Mouse (Mus musculus): ENCODE measurements around the gene Vps45. TPM values are rescaled to one million over a fixed set of nuclear protein-coding genes. Genes with fewer than 3 reads are reported as not detected.

Vps45 gene
- total and polyA plus RNA-seq, 3 experiments = 20.6 to 92.0 (median 28.9) TPM

DNA sequence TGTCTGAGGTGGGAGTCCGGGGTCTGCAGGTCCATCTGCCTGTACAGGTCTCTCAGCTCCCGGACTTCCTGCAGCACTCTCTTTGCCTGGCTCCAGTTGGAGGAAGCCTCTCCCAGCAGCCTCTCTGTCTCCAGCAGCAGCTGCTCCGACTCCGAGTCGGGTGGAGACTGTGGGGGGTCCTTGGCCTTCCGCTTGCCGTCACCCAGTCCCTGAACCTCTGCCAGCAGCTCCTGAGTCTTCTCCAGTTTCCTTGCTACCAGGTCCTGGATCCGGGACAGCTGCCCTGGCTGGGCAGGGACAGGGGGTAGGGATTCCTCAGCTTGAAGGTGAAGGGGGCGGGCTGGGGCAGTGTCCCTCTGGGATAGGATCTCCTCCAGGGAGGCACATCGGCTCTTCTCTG lies 69.3 kb downstream of the Vps45 start:
- Histone ChIP-seq H3K36me3 (ENCODE audit: control insufficient read depth in 1 of 2, insufficient read depth in 2 of 2, low read length in 2 of 2) (peaks cover 0 to 14% of the 10 kb centered on the region in 2 experiments; a peak in 2 of 4 replicates), H3K9me3 (replicated peaks; ENCODE audit: insufficient read depth, low read length) (no peaks in the 10 kb centered on the region), H3K79me2 (ENCODE audit: control insufficient read depth, insufficient read depth, low read length, poor library complexity) (no peaks in the 10 kb centered on the region), H3K27me3 (ENCODE audit: control insufficient read depth in 1 of 2, insufficient read depth in 2 of 2, low read length in 2 of 2) (no peaks in the 10 kb centered on the region), H3K27ac (ENCODE audit: control insufficient read depth, low read depth, low read length) (no peak overlapping the region), H3K4me1 (ENCODE audit: control insufficient read depth in 1 of 2, insufficient read depth in 2 of 2, low read length in 2 of 2) (peaks cover 6 to 21% of the 10 kb centered on the region in 2 experiments; a peak in 3 of 4 replicates), H3K9ac (ENCODE audit: control insufficient read depth, low read depth, low read length, poor library complexity, severe bottlenecking) (no peak overlapping the region), H3K4me3 (ENCODE audit: control insufficient read depth in 1 of 2, insufficient read depth in 1 of 2, low read depth in 2 of 2, low read length in 2 of 2) (no peak overlapping the region)
- TF ChIP-seq KAT2A (conservative IDR thresholded peaks at IDR 0.05; ENCODE audit: low read depth, low read length) = no peak
- no peak for TF ChIP-seq ZKSCAN1 (IDR thresholded peaks at IDR 0.05; ENCODE audit: low read depth, low read length)
- TF ChIP-seq MYC (IDR thresholded peaks at IDR 0.05; ENCODE audit: low read depth, low read length) = no peak
- DNase-seq (ENCODE audit: low read depth, low spot score) = no peak

- Histone ChIP-seq H3K9me3 (replicated peaks; ENCODE audit: insufficient read depth, low read length) (no peaks in the 10 kb centered on the region), H3K79me2 (ENCODE audit: control insufficient read depth, insufficient read depth, low read length, poor library complexity) (no peaks in the 10 kb centered on the region), H3K9ac (ENCODE audit: control insufficient read depth, low read depth, low read length, poor library complexity, severe bottlenecking) (peak overlapping the region; percentile 28), H3K4me1 (ENCODE audit: control insufficient read depth in 1 of 2, insufficient read depth in 2 of 2, low read length in 2 of 2) (peaks cover 6 to 21% of the 10 kb centered on the region in 2 experiments; a peak in 3 of 4 replicates), H3K27me3 (ENCODE audit: control insufficient read depth in 1 of 2, insufficient read depth in 2 of 2, low read length in 2 of 2) (no peaks in the 10 kb centered on the region), H3K27ac (ENCODE audit: control insufficient read depth, low read depth, low read length) (no peak overlapping the region), H3K4me3 (ENCODE audit: control insufficient read depth in 1 of 2, insufficient read depth in 1 of 2, low read depth in 2 of 2, low read length in 2 of 2) (peak overlapping the region in 1 of 2 experiments; percentile 42; a peak in 1 of 4 replicates), H3K36me3 (ENCODE audit: control insufficient read depth in 1 of 2, insufficient read depth in 2 of 2, low read length in 2 of 2) (peaks cover 0 to 14% of the 10 kb centered on the region in 2 experiments; a peak in 2 of 4 replicates)
- no peak for TF ChIP-seq MAZ (IDR thresholded peaks at IDR 0.05; ENCODE audit: low read depth, low read length)
- TF ChIP-seq ZC3H11A (IDR thresholded peaks at IDR 0.05; ENCODE audit: low read depth, low read length) = no peak
- TF ChIP-seq KAT2A (conservative IDR thresholded peaks at IDR 0.05; ENCODE audit: low read depth, low read length) = no peak
- TF ChIP-seq ETS1 (IDR thresholded peaks at IDR 0.05; ENCODE audit: low read depth, low read length) = no peak
- no peak for TF ChIP-seq RCOR1 (IDR thresholded peaks at IDR 0.05; ENCODE audit: low read depth, low read length)
- TF ChIP-seq ZMIZ1 (IDR thresholded peaks at IDR 0.05; ENCODE audit: low read depth, low read length) = no peak
- TF ChIP-seq POLR2AphosphoS2 (IDR thresholded peaks at IDR 0.05; ENCODE audit: low read length) = no peak
- no peak for TF ChIP-seq USF2 (IDR thresholded peaks at IDR 0.05; ENCODE audit: borderline replicate concordance in 1 of 2, insufficient read depth in 1 of 2, low read depth in 1 of 2, low read length in 2 of 2)
- peak; percentile 43 for DNase-seq (ENCODE audit: low read depth, low spot score)
Measured at GRCm38 (mm10) chr3:95988138-95988537, 70.1 kb downstream of the Vps45 start.

- H3K9ac ChIP-seq (ENCODE audit: control insufficient read depth, low read depth, low read length, poor library complexity, severe bottlenecking) = peak overlapping the region; percentile 65
- H3K27me3 ChIP-seq (ENCODE audit: control insufficient read depth in 1 of 2, insufficient read depth in 2 of 2, low read length in 2 of 2) = no peaks in the 10 kb centered on the region
- no peaks in the 10 kb centered on the region for H3K9me3 ChIP-seq (replicated peaks; ENCODE audit: insufficient read depth, low read length)
- peaks cover 6 to 21% of the 10 kb centered on the region in 2 experiments; a peak in 3 of 4 replicates for H3K4me1 ChIP-seq (ENCODE audit: control insufficient read depth in 1 of 2, insufficient read depth in 2 of 2, low read length in 2 of 2)
- peak; percentile 86 for DNase-seq (ENCODE audit: low read depth, low spot score)
- TF ChIP-seq HCFC1 (IDR thresholded peaks at IDR 0.05; ENCODE audit: low read depth, low read length) = no peak
- TF ChIP-seq ZNF384 (IDR thresholded peaks at IDR 0.05; ENCODE audit: low read depth, low read length) = no peak
- TF ChIP-seq GATA1 (IDR thresholded peaks at IDR 0.05; ENCODE audit: low read depth, low read length) = no peak
- TF ChIP-seq CHD2 (IDR thresholded peaks at IDR 0.05; ENCODE audit: low read length) = no peak
- TF ChIP-seq MAZ (IDR thresholded peaks at IDR 0.05; ENCODE audit: low read depth, low read length) = 0 out of 2 replicates have a peak, but pooled peaks have one; percentile 57
- TF ChIP-seq MYB (IDR thresholded peaks at IDR 0.05; ENCODE audit: low read depth, low read length) = no peak
- no peak for TF ChIP-seq USF1 (IDR thresholded peaks at IDR 0.05; ENCODE audit: low read depth, low read length)
- TF ChIP-seq POLR2A (IDR thresholded peaks at IDR 0.05; ENCODE audit: control insufficient read depth in 1 of 2, insufficient read depth in 1 of 2, low read depth in 1 of 2, low read length in 2 of 2, poor library complexity in 1 of 2) = 0 out of 4 replicates have a peak, but pooled peaks of 1 of the 2 experiments have one; percentile 14
- no peak for TF ChIP-seq KAT2A (conservative IDR thresholded peaks at IDR 0.05; ENCODE audit: low read depth, low read length)
- 0 out of 2 replicates have a peak, but pooled peaks have one; percentile 26 for TF ChIP-seq UBTF (IDR thresholded peaks at IDR 0.05; ENCODE audit: borderline replicate concordance, insufficient read depth, low read depth, low read length)
- 0 out of 6 replicates have a peak, but pooled peaks of 1 of the 3 experiments have one; percentile 13 for TF ChIP-seq CTCF (IDR thresholded peaks at IDR 0.05 in 2 of 3, conservative IDR thresholded peaks at IDR 0.05 in 1 of 3; ENCODE audit: control insufficient read depth in 1 of 3, insufficient read depth in 1 of 3, low read depth in 2 of 3, low read length in 3 of 3, poor library complexity in 1 of 3, severe bottlenecking in 1 of 3)
- TF ChIP-seq ZMIZ1 (IDR thresholded peaks at IDR 0.05; ENCODE audit: low read depth, low read length) = 0 out of 2 replicates have a peak, but pooled peaks have one; percentile 28
- no peak for TF ChIP-seq ELF1 (IDR thresholded peaks at IDR 0.05; ENCODE audit: low read depth, low read length)
- no peak for TF ChIP-seq RCOR1 (IDR thresholded peaks at IDR 0.05; ENCODE audit: low read depth, low read length)
- H3K79me2 ChIP-seq (ENCODE audit: control insufficient read depth, insufficient read depth, low read length, poor library complexity) = no peaks in the 10 kb centered on the region
- peaks cover 0 to 14% of the 10 kb centered on the region in 2 experiments; a peak in 2 of 4 replicates for H3K36me3 ChIP-seq (ENCODE audit: control insufficient read depth in 1 of 2, insufficient read depth in 2 of 2, low read length in 2 of 2)
- peak overlapping the region; percentile 42 to 49 for H3K4me3 ChIP-seq (ENCODE audit: control insufficient read depth in 1 of 2, insufficient read depth in 1 of 2, low read depth in 2 of 2, low read length in 2 of 2)
- H3K27ac ChIP-seq (ENCODE audit: control insufficient read depth, low read depth, low read length) = no peak overlapping the region
Measured at GRCm38 (mm10) chr3:95987386-95988110, 70.7 kb downstream of the Vps45 start.
